Mouse (Mus musculus): Measurements from ENCODE around the gene Cfap45. TPM values are rescaled to one million over a fixed set of nuclear protein-coding genes. Genes with fewer than 3 reads are reported as not detected.

The Cfap45 gene
- polyA plus RNA-seq, 1 experiment from 2014 or later, result 2.5 TPM

- H3K4me3 ChIP-seq (ENCODE audit: low read depth, low read length), result peak overlapping the region; percentile 74
- peak overlapping the region; percentile 73 for H3K4me2 ChIP-seq (ENCODE audit: low read depth)
- no peaks in the 10 kb centered on the region for H3K9me3 ChIP-seq (ENCODE audit: control insufficient read depth, low read length)
- peak overlapping the region; percentile 70 for H3K9ac ChIP-seq (ENCODE audit: low read length)
- no peaks in the 10 kb centered on the region for H3K27me3 ChIP-seq (ENCODE audit: control insufficient read depth, insufficient read depth, low read length)
- ATAC-seq (ENCODE audit: insufficient read depth, low FRiP score, low TSS enrichment), result peak; percentile 4; the same call in 1 of the 2 replicates
- peaks cover under 1% of the 10 kb centered on the region; the same call in 1 of the 2 replicates for H3K36me3 ChIP-seq (ENCODE audit: control insufficient read depth, insufficient read depth, low read length)
- WGBS, result 1% methylated on average over 12 of the region's 12 CpGs
- peaks cover 41% of the 10 kb centered on the region for H3K4me1 ChIP-seq (ENCODE audit: control insufficient read depth, insufficient read depth, low read length)
- H3K27ac ChIP-seq (ENCODE audit: low read depth, low read length), result 0 out of 2 replicates have a peak overlapping the region, but pooled peaks have one; percentile 3
- DNase-seq (ENCODE audit: low spot score), result no peak
Measured at GRCm38 (mm10) chr1:172482518-172483360, 37.9 kb upstream of the Cfap45 start.

- DNase-seq (ENCODE audit: low spot score) (peak; percentile 28), ATAC-seq (ENCODE audit: insufficient read depth, low FRiP score, low TSS enrichment) (no peak)
- peaks cover 2% of the 10 kb centered on the region; the same call in 1 of the 2 replicates for H3K36me3 ChIP-seq (ENCODE audit: control insufficient read depth, insufficient read depth, low read length)
- no peaks in the 10 kb centered on the region for H3K9me3 ChIP-seq (ENCODE audit: control insufficient read depth, low read length)
- no peak overlapping the region for H3K27ac ChIP-seq (ENCODE audit: low read depth, low read length)
- H3K27me3 ChIP-seq (ENCODE audit: control insufficient read depth, insufficient read depth, low read length), result no peaks in the 10 kb centered on the region
- peaks cover 41% of the 10 kb centered on the region for H3K4me1 ChIP-seq (ENCODE audit: control insufficient read depth, insufficient read depth, low read length)
- H3K4me3 ChIP-seq (ENCODE audit: low read depth, low read length), result peak overlapping the region; percentile 74
- H3K9ac ChIP-seq (ENCODE audit: low read length), result peak overlapping the region; percentile 70
- WGBS, result 7% methylated on average over 4 of the region's 4 CpGs
- peak overlapping the region; percentile 73 for H3K4me2 ChIP-seq (ENCODE audit: low read depth)
Measured at GRCm38 (mm10) chr1:172483361-172483660, 37.3 kb upstream of the Cfap45 start.

- no peak for DNase-seq (ENCODE audit: low spot score)
- peaks cover 41% of the 10 kb centered on the region for H3K4me1 ChIP-seq (ENCODE audit: control insufficient read depth, insufficient read depth, low read length)
- peak overlapping the region; percentile 33 for H3K9ac ChIP-seq (ENCODE audit: low read length)
- ATAC-seq (ENCODE audit: insufficient read depth, low FRiP score, low TSS enrichment), result no peak
- H3K4me3 ChIP-seq (ENCODE audit: low read depth, low read length), result peak overlapping the region; percentile 74
- no peaks in the 10 kb centered on the region for H3K27me3 ChIP-seq (ENCODE audit: control insufficient read depth, insufficient read depth, low read length)
- peak overlapping the region; percentile 73 for H3K4me2 ChIP-seq (ENCODE audit: low read depth)
- no peaks in the 10 kb centered on the region for H3K9me3 ChIP-seq (ENCODE audit: control insufficient read depth, low read length)
- H3K27ac ChIP-seq (ENCODE audit: low read depth, low read length), result peak overlapping the region; percentile 11; the same call in 1 of the 2 replicates
- H3K36me3 ChIP-seq (ENCODE audit: control insufficient read depth, insufficient read depth, low read length), result peaks cover 2% of the 10 kb centered on the region; the same call in 1 of the 2 replicates
- 24% methylated on average over 11 of the region's 11 CpGs for WGBS
Measured at GRCm38 (mm10) chr1:172484236-172484635, 36.4 kb upstream of the Cfap45 start.

- Histone ChIP-seq H3K4me3 (ENCODE audit: low read depth, low read length) (peak overlapping the region; percentile 74), H3K9ac (ENCODE audit: low read length) (peak overlapping the region; percentile 33), H3K36me3 (ENCODE audit: control insufficient read depth, insufficient read depth, low read length) (peaks cover 2% of the 10 kb centered on the region; the same call in 1 of the 2 replicates), H3K4me1 (ENCODE audit: control insufficient read depth, insufficient read depth, low read length) (peaks cover 44% of the 10 kb centered on the region), H3K9me3 (ENCODE audit: control insufficient read depth, low read length) (no peaks in the 10 kb centered on the region), H3K27me3 (ENCODE audit: control insufficient read depth, insufficient read depth, low read length) (no peaks in the 10 kb centered on the region), H3K4me2 (ENCODE audit: low read depth) (peak overlapping the region; percentile 73), H3K27ac (ENCODE audit: low read depth, low read length) (no peak overlapping the region; the same call in 1 of the 2 replicates)
- 46% methylated on average over 13 of the region's 13 CpGs for WGBS
- ATAC-seq (ENCODE audit: insufficient read depth, low FRiP score, low TSS enrichment), result no peak
- DNase-seq (ENCODE audit: low spot score), result no peak
Measured at GRCm38 (mm10) chr1:172484671-172485070, 35.9 kb upstream of the Cfap45 start.

- H3K9me3 ChIP-seq (ENCODE audit: control insufficient read depth, low read length), result no peaks in the 10 kb centered on the region
- peak overlapping the region; percentile 35 for H3K9ac ChIP-seq (ENCODE audit: low read length)
- H3K4me2 ChIP-seq (ENCODE audit: low read depth), result peak overlapping the region; percentile 73
- 21% methylated on average over 6 of the region's 6 CpGs for WGBS
- H3K36me3 ChIP-seq (ENCODE audit: control insufficient read depth, insufficient read depth, low read length), result peaks cover 2% of the 10 kb centered on the region; the same call in 1 of the 2 replicates
- no peak for ATAC-seq (ENCODE audit: insufficient read depth, low FRiP score, low TSS enrichment)
- no peaks in the 10 kb centered on the region for H3K27me3 ChIP-seq (ENCODE audit: control insufficient read depth, insufficient read depth, low read length)
- H3K4me3 ChIP-seq (ENCODE audit: low read depth, low read length), result peak overlapping the region; percentile 22; the same call in 1 of the 2 replicates
- H3K27ac ChIP-seq (ENCODE audit: low read depth, low read length), result peak overlapping the region; percentile 64
- no peak for DNase-seq (ENCODE audit: low spot score)
- peaks cover 44% of the 10 kb centered on the region for H3K4me1 ChIP-seq (ENCODE audit: control insufficient read depth, insufficient read depth, low read length)
Measured at GRCm38 (mm10) chr1:172485821-172486220, 34.8 kb upstream of the Cfap45 start.

GRCm38 (mm10) chr1:172486236-172486635, 34.4 kb upstream of the Cfap45 start:
- Histone ChIP-seq H3K27ac (ENCODE audit: low read depth, low read length) (peak overlapping the region; percentile 64), H3K9me3 (ENCODE audit: control insufficient read depth, low read length) (no peaks in the 10 kb centered on the region), H3K4me3 (ENCODE audit: low read depth, low read length) (peak overlapping the region; percentile 22; the same call in 1 of the 2 replicates), H3K4me1 (ENCODE audit: control insufficient read depth, insufficient read depth, low read length) (peaks cover 44% of the 10 kb centered on the region), H3K9ac (ENCODE audit: low read length) (peak overlapping the region; percentile 35), H3K36me3 (ENCODE audit: control insufficient read depth, insufficient read depth, low read length) (peaks cover 2% of the 10 kb centered on the region; the same call in 1 of the 2 replicates), H3K4me2 (ENCODE audit: low read depth) (peak overlapping the region; percentile 73), H3K27me3 (ENCODE audit: control insufficient read depth, insufficient read depth, low read length) (no peaks in the 10 kb centered on the region)
- DNase-seq (ENCODE audit: low spot score), result peak; percentile 48
- 13% methylated on average over 4 of the region's 4 CpGs for WGBS
- peak; percentile 4; the same call in 1 of the 2 replicates for ATAC-seq (ENCODE audit: insufficient read depth, low FRiP score, low TSS enrichment)

- Histone ChIP-seq H3K27ac (ENCODE audit: low read depth, low read length) (peak overlapping the region; percentile 64), H3K27me3 (ENCODE audit: control insufficient read depth, insufficient read depth, low read length) (no peaks in the 10 kb centered on the region), H3K4me1 (ENCODE audit: control insufficient read depth, insufficient read depth, low read length) (peaks cover 44% of the 10 kb centered on the region), H3K4me2 (ENCODE audit: low read depth) (peak overlapping the region; percentile 73), H3K9me3 (ENCODE audit: control insufficient read depth, low read length) (no peaks in the 10 kb centered on the region), H3K4me3 (ENCODE audit: low read depth, low read length) (peak overlapping the region; percentile 22; the same call in 1 of the 2 replicates), H3K36me3 (ENCODE audit: control insufficient read depth, insufficient read depth, low read length) (peaks cover 2% of the 10 kb centered on the region; the same call in 1 of the 2 replicates), H3K9ac (ENCODE audit: low read length) (peak overlapping the region; percentile 35)
- no peak for DNase-seq (ENCODE audit: low spot score)
- WGBS, result 35% methylated on average over 5 of the region's 5 CpGs
- ATAC-seq (ENCODE audit: insufficient read depth, low FRiP score, low TSS enrichment), result no peak
Measured at GRCm38 (mm10) chr1:172486651-172487050, 34.0 kb upstream of the Cfap45 start.

- DNase-seq (ENCODE audit: low spot score) (no peak), ATAC-seq (ENCODE audit: insufficient read depth, low FRiP score, low TSS enrichment) (no peak)
- H3K36me3 ChIP-seq (ENCODE audit: control insufficient read depth, insufficient read depth, low read length), result peaks cover 4% of the 10 kb centered on the region; the same call in 1 of the 2 replicates
- no peaks in the 10 kb centered on the region for H3K9me3 ChIP-seq (ENCODE audit: control insufficient read depth, low read length)
- H3K4me2 ChIP-seq (ENCODE audit: low read depth), result no peak overlapping the region
- no peaks in the 10 kb centered on the region for H3K27me3 ChIP-seq (ENCODE audit: control insufficient read depth, insufficient read depth, low read length)
- no peak overlapping the region for H3K4me3 ChIP-seq (ENCODE audit: low read depth, low read length)
- WGBS, result 84% methylated on average over 4 of the region's 4 CpGs
- H3K9ac ChIP-seq (ENCODE audit: low read length), result no peak overlapping the region
- H3K27ac ChIP-seq (ENCODE audit: low read depth, low read length), result no peak overlapping the region
- H3K4me1 ChIP-seq (ENCODE audit: control insufficient read depth, insufficient read depth, low read length), result peaks cover 44% of the 10 kb centered on the region
Measured at GRCm38 (mm10) chr1:172487859-172488258, 32.7 kb upstream of the Cfap45 start.

Data from neural tube, embryonic 11.5 days (tissue).